8 mouse cellular contexts compared by ENCODE assay signal in genomic region chr1:135794216-135795134, GRCm38 (mm10). TPM values are rescaled to one million over a fixed set of nuclear protein-coding genes. Genes with fewer than 3 reads are reported as not detected.
DNase-seq lines count a peak whose midpoint lies in the region; ATAC-seq and TF ChIP-seq lines count a peak whose summit lies in the region.

No protein-coding gene starts in this region.

- ATAC-seq in kidney, embryonic 16.5 days (ENCODE audit: low FRiP score, low TSS enrichment) = peak; percentile 72
- ATAC-seq in heart, embryonic 16.5 days (replicated peaks; ENCODE audit: extremely low read depth, insufficient read depth, low FRiP score) = peak; percentile 59; the same call in 1 of the 2 replicates

- H3K4me2 ChIP-seq in kidney, embryonic 16.5 days (replicated peaks; ENCODE audit: low read depth, low read length) = peak overlapping the region; percentile 56
- H3K4me2 ChIP-seq in heart, embryonic 16.5 days (ENCODE audit: low read depth, low read length) = peak overlapping the region; percentile 67

- no peak for TF ChIP-seq CTCF in lung, adult 2 months (IDR thresholded peaks at IDR 0.05; ENCODE audit: insufficient read depth, low read length)
- TF ChIP-seq CTCF in kidney, adult 2 months (conservative IDR thresholded peaks at IDR 0.05; ENCODE audit: insufficient read depth, insufficient read length, low read depth, low read length) = no peak

- peaks cover 35% of the 10 kb centered on the region for H3K4me1 ChIP-seq in kidney, embryonic 16.5 days (ENCODE audit: insufficient read depth, low read length)
- peaks cover 53% of the 10 kb centered on the region for H3K4me1 ChIP-seq in heart, embryonic 16.5 days (ENCODE audit: control insufficient read depth, insufficient read depth, low read length)
- H3K4me1 ChIP-seq in lung, adult 2 months (ENCODE audit: control insufficient read depth, insufficient read depth, low read length) = peaks cover 8% of the 10 kb centered on the region; the same call in 1 of the 2 replicates
- H3K4me1 ChIP-seq in kidney, adult 2 months (ENCODE audit: control insufficient read depth, insufficient read depth, low read length) = no peaks in the 10 kb centered on the region

- peak overlapping the region; percentile 63 for H3K9ac ChIP-seq in kidney, embryonic 16.5 days (replicated peaks; ENCODE audit: low read length)
- peak overlapping the region; percentile 75 for H3K9ac ChIP-seq in heart, embryonic 16.5 days (ENCODE audit: low read length)

- no peaks in the 10 kb centered on the region for H3K9me3 ChIP-seq in kidney, embryonic 16.5 days (ENCODE audit: low read length)
- H3K9me3 ChIP-seq in heart, embryonic 16.5 days (replicated peaks; ENCODE audit: control insufficient read depth, low read length) = no peaks in the 10 kb centered on the region

- no peaks in the 10 kb centered on the region for H3K27me3 ChIP-seq in kidney, embryonic 16.5 days (ENCODE audit: insufficient read depth, low read length)
- no peaks in the 10 kb centered on the region for H3K27me3 ChIP-seq in heart, embryonic 16.5 days (ENCODE audit: control insufficient read depth, insufficient read depth, low read length)
- no peaks in the 10 kb centered on the region; the same call in 1 of the 2 replicates for H3K27me3 ChIP-seq in kidney, adult 2 months (replicated peaks; ENCODE audit: control insufficient read depth, insufficient read depth, low read length)

- H3K27ac ChIP-seq in kidney, embryonic 16.5 days (ENCODE audit: low read length) = peak overlapping the region; percentile 89
- peak overlapping the region; percentile 88 for H3K27ac ChIP-seq in heart, embryonic 16.5 days (ENCODE audit: low read length)
- H3K27ac ChIP-seq in kidney, adult 2 months (ENCODE audit: insufficient read depth, low read depth, low read length) = no peak overlapping the region

- H3K4me3 ChIP-seq in kidney, embryonic 16.5 days (ENCODE audit: low read length) = peak overlapping the region; percentile 28
- peak overlapping the region; percentile 41 for H3K4me3 ChIP-seq in heart, embryonic 16.5 days (ENCODE audit: low read length)
- H3K4me3 ChIP-seq in lung, adult 2 months (replicated peaks; ENCODE audit: extremely low read depth, low read depth, low read length) = peak overlapping the region; percentile 1
- no peak overlapping the region for H3K4me3 ChIP-seq in kidney, adult 2 months (ENCODE audit: insufficient read depth, low read depth, low read length)

- no peak for TF ChIP-seq POLR2A in lung, adult 2 months (IDR thresholded peaks at IDR 0.05; ENCODE audit: borderline replicate concordance, extremely low read depth, low read depth, low read length)
- TF ChIP-seq POLR2A in kidney, adult 2 months (IDR thresholded peaks at IDR 0.05; ENCODE audit: low read depth, low read length) = no peak

- no peaks in the 10 kb centered on the region for H3K36me3 ChIP-seq in kidney, embryonic 16.5 days (ENCODE audit: insufficient read depth, low read length)
- H3K36me3 ChIP-seq in heart, embryonic 16.5 days (ENCODE audit: control insufficient read depth, insufficient read depth) = no peaks in the 10 kb centered on the region
- no peaks in the 10 kb centered on the region for H3K36me3 ChIP-seq in kidney, adult 2 months (ENCODE audit: control insufficient read depth, insufficient read depth, low read length)

- WGBS in kidney, embryonic 16.5 days = 12% methylated on average over 20 of the region's 20 CpGs
- WGBS in heart, embryonic 16.5 days = 10% methylated on average over 20 of the region's 20 CpGs
- WGBS in lung, adult 2 months = 21% methylated on average over 20 of the region's 20 CpGs
- 46% methylated on average over 20 of the region's 20 CpGs for WGBS in kidney, adult 2 months

- DNase-seq in kidney, adult 18-20 months = no peak
- no peak for DNase-seq in lung, adult 2 months
- DNase-seq in skeletal muscle tissue, adult 2 months (ENCODE audit: low read depth, low spot score) = peak; percentile 53
- DNase-seq in right cerebral cortex, postnatal 25 days = no peak
- DNase-seq in urinary bladder, postnatal 10 days (ENCODE audit: low spot score) = no peak
- DNase-seq in kidney, adult 2 months = no peak

RNA-seq across cellular contexts. Expression of gene Tnni1, which starts 15.2 kb away (rescaled TPM):
- 21.9 and 23.5 TPM in 2 replicates for polyA plus RNA-seq in kidney, embryonic 16.5 days (2015; fragmentation: Nextera tagmentation; extraction: Ambion mirVana)
- polyA plus RNA-seq in heart, embryonic 16.5 days (2015; fragmentation: Nextera tagmentation; extraction: Ambion mirVana) = 4,265 and 4,826 TPM in 2 replicates
- polyA plus RNA-seq in lung, adult 2 months (2012; rRNA removed) = 0.26 and 1.5 TPM in 2 replicates
- polyA plus RNA-seq in kidney, adult 2 months (2012; rRNA removed) = 5.8 TPM in 1 of 2 replicates, not detected in the other

RNA-seq across cellular contexts. Expression of gene Lad1, which starts 23.9 kb away (rescaled TPM):
- 29.1 and 30.8 TPM in 2 replicates for polyA plus RNA-seq in kidney, embryonic 16.5 days (2015; fragmentation: Nextera tagmentation; extraction: Ambion mirVana)
- polyA plus RNA-seq in heart, embryonic 16.5 days (2015; fragmentation: Nextera tagmentation; extraction: Ambion mirVana) = 5.9 TPM in 2 replicates
- polyA plus RNA-seq in lung, adult 2 months (2012; rRNA removed) = 6.9 and 43.2 TPM in 2 replicates
- polyA plus RNA-seq in kidney, adult 2 months (2012; rRNA removed) = 114 and 145 TPM in 2 replicates

RNA-seq across cellular contexts. Expression of gene Phlda3, which starts 28.6 kb away (rescaled TPM):
- 79.6 and 87.5 TPM in 2 replicates for polyA plus RNA-seq in kidney, embryonic 16.5 days (2015; fragmentation: Nextera tagmentation; extraction: Ambion mirVana)
- 77.1 and 80.4 TPM in 2 replicates for polyA plus RNA-seq in heart, embryonic 16.5 days (2015; fragmentation: Nextera tagmentation; extraction: Ambion mirVana)
- polyA plus RNA-seq in lung, adult 2 months (2012; rRNA removed) = 98.6 and 156 TPM in 2 replicates
- 37.2 and 40.0 TPM in 2 replicates for polyA plus RNA-seq in kidney, adult 2 months (2012; rRNA removed)

RNA-seq across cellular contexts. Expression of gene Tnnt2, which starts 41.7 kb away (rescaled TPM):
- polyA plus RNA-seq in kidney, embryonic 16.5 days (2015; fragmentation: Nextera tagmentation; extraction: Ambion mirVana) = 9.4 and 37.2 TPM in 2 replicates
- polyA plus RNA-seq in heart, embryonic 16.5 days (2015; fragmentation: Nextera tagmentation; extraction: Ambion mirVana) = 9,605 and 10,628 TPM in 2 replicates
- polyA plus RNA-seq in lung, adult 2 months (2012; rRNA removed) = 31.3 and 74.6 TPM in 2 replicates
- polyA plus RNA-seq in kidney, adult 2 months (2012; rRNA removed) = 0.44 and 1.0 TPM in 2 replicates

Comparison
In these comparisons a context has a peak if more than half of its experiments do, and no peak if none do; other contexts are left out.
1. RNA of gene Tnni1, which starts 15.2 kb away (polyA plus RNA-seq): 4,265 to 4,826 TPM in heart, embryonic 16.5 days; 21.9 to 23.5 TPM in kidney, embryonic 16.5 days, 5.8 TPM in kidney, adult 2 months and 0.26 to 1.5 TPM in lung, adult 2 months; every median in the first group is over 100 times any median in the second.